Mouse (Mus musculus) brain, embryonic 14.5 days (tissue): Measurements from ENCODE around the gene Acr.

ENCODE experiments used
- CTCF ChIP-seq: fragments of 200-500 bp; IDR thresholded peaks from 2 replicates; pipeline ENCODE4 v1.5.1; 2012; ENCODE audit warnings: inconsistent platforms, mild to moderate bottlenecking, moderate library complexity, borderline replicate concordance; ENCODE audit not compliant: insufficient read depth, insufficient read length; ENCODE audit errors: extremely low read depth
- POLR2A ChIP-seq: fragments of 200-500 bp; IDR thresholded peaks from 2 replicates; pipeline ENCODE4 v1.6.1; 2012; ENCODE audit warnings: mild to moderate bottlenecking, inconsistent platforms, borderline replicate concordance; ENCODE audit not compliant: poor library complexity, insufficient read depth, insufficient read length, severe bottlenecking; ENCODE audit errors: extremely low read depth

DNA sequence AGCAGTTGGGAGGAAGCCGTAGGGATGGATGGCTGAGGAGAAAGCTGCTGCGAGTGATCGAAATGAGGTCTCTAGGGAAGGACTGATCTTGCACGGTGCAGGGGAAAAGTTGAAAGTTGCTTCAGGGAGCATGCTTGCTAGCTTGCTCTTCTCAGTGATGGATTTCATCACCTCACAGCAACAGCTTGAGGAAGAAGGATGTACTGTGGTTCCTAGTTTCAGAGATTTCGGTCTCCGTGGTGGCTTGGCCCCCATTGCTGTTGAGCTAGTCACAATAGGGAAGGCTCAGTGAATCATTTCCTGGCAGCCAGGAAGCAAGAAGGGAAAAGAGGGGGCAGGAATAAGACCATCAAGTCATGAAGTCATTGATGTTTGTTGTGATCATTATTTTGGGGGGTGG, 12.5 kb upstream of the Acr start:
- TF ChIP-seq CTCF (no peak), POLR2A (no peak)
